Mouse (Mus musculus) bone marrow, adult 2 months (tissue): ENCODE data around the gene Robo1.

ENCODE experiments used
- CTCF ChIP-seq: fragments of 200-500 bp; IDR thresholded peaks from 2 replicates; pipeline ENCODE4 v1.5.1; 2011; ENCODE audit warnings: low read length, control low read depth; ENCODE audit not compliant: control insufficient read depth, insufficient read depth
- POLR2A ChIP-seq: fragments of 200-500 bp; IDR thresholded peaks from 2 replicates; pipeline ENCODE4 v1.6.1; 2011; ENCODE audit warnings: low read depth, mild to moderate bottlenecking, control low read depth, low read length, borderline replicate concordance; ENCODE audit not compliant: control insufficient read depth

DNA sequence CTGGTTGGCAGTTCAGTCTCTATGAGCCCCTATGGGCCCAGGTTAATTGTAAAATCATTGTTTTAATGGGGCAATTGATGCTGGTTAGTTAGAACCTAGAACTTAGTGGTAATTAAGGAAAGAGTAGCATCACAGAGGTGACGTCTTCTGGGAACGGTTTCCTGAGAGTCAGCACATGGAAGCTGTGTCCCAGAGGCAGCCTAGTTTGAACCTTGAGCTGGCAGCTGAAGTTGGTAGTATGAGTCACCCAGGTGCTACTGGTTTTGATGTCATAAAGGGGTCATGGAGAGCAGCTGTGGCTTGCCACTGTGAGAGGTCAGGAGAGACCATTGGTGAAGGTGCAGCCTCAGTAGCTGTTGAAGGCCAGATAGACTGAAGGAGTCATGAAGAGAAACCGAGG, 763.9 kb downstream of the Robo1 start:
- no peak for TF ChIP-seq POLR2A
- TF ChIP-seq CTCF: no peak
